Mouse (Mus musculus) cerebellum, adult 2 months (tissue): ENCODE results near the gene Fam69a.

ENCODE experiments used
- CTCF ChIP-seq: fragments of 200-500 bp; IDR thresholded peaks from 2 replicates; pipeline ENCODE4 v1.5.1; 2011; ENCODE audit warnings: low read depth, mild to moderate bottlenecking, control low read depth, low read length, moderate library complexity, borderline replicate concordance; ENCODE audit not compliant: insufficient read depth
- POLR2A ChIP-seq: fragments of 200-500 bp; IDR thresholded peaks from 2 replicates; pipeline ENCODE4 v1.6.1; 2011; ENCODE audit warnings: low read length, control low read depth, borderline replicate concordance; ENCODE audit not compliant: insufficient read depth

GRCm38 (mm10) chr5:108017232-108017631 lies 30.3 kb upstream of the Fam69a start:
- no peak for TF ChIP-seq CTCF
- no peak for TF ChIP-seq POLR2A
